Comparison of ENCODE assay signal across 11 mouse cellular contexts in the genomic region with DNA sequence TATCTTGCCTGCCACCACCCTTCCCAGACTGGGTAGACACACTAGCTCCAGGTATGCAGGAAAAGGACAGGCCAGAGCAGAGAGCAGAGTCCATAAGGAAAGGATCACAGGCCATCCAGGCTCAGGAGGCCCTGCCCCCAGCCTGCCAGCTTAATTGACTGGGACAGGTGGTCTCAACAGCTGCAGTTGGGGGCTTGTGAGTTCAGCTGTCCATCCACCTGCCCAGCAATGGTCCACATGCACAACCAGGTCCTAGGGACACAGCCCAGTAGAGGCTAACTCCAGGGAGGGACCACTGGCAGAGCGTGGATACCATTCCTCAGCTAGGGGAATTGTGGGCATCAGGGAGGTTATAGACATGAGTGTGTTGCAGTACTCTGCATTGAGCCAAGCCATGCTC. TPM values are rescaled to one million over a fixed set of nuclear protein-coding genes. Genes with fewer than 3 reads are reported as not detected.
DNase-seq lines count a peak whose midpoint lies in the region; ATAC-seq and TF ChIP-seq lines count a peak whose summit lies in the region.
"Had no signal": no experiment of that assay in that cellular context is flagged by ENCODE, and none has a peak within 500 bp of the region (broad histone marks: within the 10 kb centered on the region; RNA-seq: fewer than 3 reads in every experiment).

No protein-coding gene starts in this region.

- H3K27me3 ChIP-seq in heart, postnatal 0 days (ENCODE audit: control insufficient read depth, insufficient read depth, low read length), result no peaks in the 10 kb centered on the region
- H3K27me3 ChIP-seq in midbrain, embryonic 12.5 days, result no peaks in the 10 kb centered on the region
- H3K27me3 ChIP-seq in midbrain, postnatal 0 days (ENCODE audit: insufficient read depth, low read length), result no peaks in the 10 kb centered on the region
- H3K27me3 ChIP-seq in hindbrain, embryonic 12.5 days, result no peaks in the 10 kb centered on the region
- no peaks in the 10 kb centered on the region for H3K27me3 ChIP-seq in stomach, embryonic 16.5 days (ENCODE audit: control insufficient read depth, insufficient read depth, low read length)

- no peak overlapping the region for H3K4me2 ChIP-seq in heart, postnatal 0 days (ENCODE audit: low read depth, low read length)
- no peak overlapping the region for H3K4me2 ChIP-seq in midbrain, embryonic 12.5 days (replicated peaks)
- H3K4me2 ChIP-seq in midbrain, postnatal 0 days (ENCODE audit: low read depth, low read length, poor library complexity, severe bottlenecking), result no peak overlapping the region
- no peak overlapping the region for H3K4me2 ChIP-seq in hindbrain, embryonic 12.5 days (replicated peaks)
- H3K4me2 ChIP-seq in stomach, embryonic 16.5 days (ENCODE audit: low read depth, low read length), result no peak overlapping the region

- no peak overlapping the region for H3K4me3 ChIP-seq in heart, postnatal 0 days (ENCODE audit: low read depth, low read length)
- no peak overlapping the region for H3K4me3 ChIP-seq in midbrain, embryonic 12.5 days
- H3K4me3 ChIP-seq in midbrain, postnatal 0 days (ENCODE audit: low read depth, low read length), result no peak overlapping the region
- no peak overlapping the region for H3K4me3 ChIP-seq in hindbrain, embryonic 12.5 days
- no peak overlapping the region for H3K4me3 ChIP-seq in stomach, embryonic 16.5 days (replicated peaks; ENCODE audit: low read length)

- H3K9me3 ChIP-seq in heart, postnatal 0 days (replicated peaks; ENCODE audit: control insufficient read depth, low read length), result no peaks in the 10 kb centered on the region
- H3K9me3 ChIP-seq in midbrain, embryonic 12.5 days, result no peaks in the 10 kb centered on the region
- no peaks in the 10 kb centered on the region for H3K9me3 ChIP-seq in midbrain, postnatal 0 days (ENCODE audit: low read length)
- H3K9me3 ChIP-seq in hindbrain, embryonic 12.5 days (replicated peaks), result no peaks in the 10 kb centered on the region
- no peaks in the 10 kb centered on the region for H3K9me3 ChIP-seq in stomach, embryonic 16.5 days (replicated peaks; ENCODE audit: control insufficient read depth, low read length)

- H3K4me1 ChIP-seq in heart, postnatal 0 days (ENCODE audit: control insufficient read depth, insufficient read depth), result peaks cover 46% of the 10 kb centered on the region
- H3K4me1 ChIP-seq in midbrain, embryonic 12.5 days, result peaks cover 22% of the 10 kb centered on the region
- H3K4me1 ChIP-seq in midbrain, postnatal 0 days (ENCODE audit: insufficient read depth, low read length), result 0 out of 2 replicates have a peak, but pooled peaks cover 6% of the 10 kb centered on the region
- H3K4me1 ChIP-seq in hindbrain, embryonic 12.5 days, result peaks cover 40% of the 10 kb centered on the region
- H3K4me1 ChIP-seq in stomach, embryonic 16.5 days (ENCODE audit: control insufficient read depth, insufficient read depth, low read length), result peaks cover 27% of the 10 kb centered on the region

- ATAC-seq in heart, postnatal 0 days (ENCODE audit: insufficient read depth, low read depth), result no peak
- ATAC-seq in midbrain, embryonic 12.5 days (ENCODE audit: low FRiP score, low read depth), result no peak
- ATAC-seq in midbrain, postnatal 0 days (ENCODE audit: low FRiP score), result no peak
- ATAC-seq in hindbrain, embryonic 12.5 days (ENCODE audit: low FRiP score), result peak; percentile 5; the same call in 1 of the 2 replicates
- no peak for ATAC-seq in stomach, embryonic 16.5 days (ENCODE audit: insufficient read depth, low FRiP score)

- H3K36me3 ChIP-seq in heart, postnatal 0 days (replicated peaks; ENCODE audit: control insufficient read depth, insufficient read depth, low read length), result peaks cover 32% of the 10 kb centered on the region
- H3K36me3 ChIP-seq in midbrain, embryonic 12.5 days, result peaks cover 88% of the 10 kb centered on the region
- H3K36me3 ChIP-seq in midbrain, postnatal 0 days (ENCODE audit: insufficient read depth, low read length), result peaks cover 70% of the 10 kb centered on the region
- H3K36me3 ChIP-seq in hindbrain, embryonic 12.5 days, result peaks cover 75% of the 10 kb centered on the region
- H3K36me3 ChIP-seq in stomach, embryonic 16.5 days (ENCODE audit: control insufficient read depth, insufficient read depth, low read length), result peaks cover 14% of the 10 kb centered on the region

- TF ChIP-seq CTCF in heart, postnatal 0 days (IDR thresholded peaks at IDR 0.05; ENCODE audit: low read depth), result no peak; the same call in 1 of the 2 replicates
- no peak for TF ChIP-seq CTCF in midbrain, postnatal 0 days (IDR thresholded peaks at IDR 0.05)

- peak overlapping the region; percentile 89 for H3K27ac ChIP-seq in heart, postnatal 0 days (ENCODE audit: low read depth)
- H3K27ac ChIP-seq in midbrain, embryonic 12.5 days (replicated peaks), result peak overlapping the region; percentile 7; the same call in 1 of the 2 replicates
- no peak overlapping the region for H3K27ac ChIP-seq in midbrain, postnatal 0 days (ENCODE audit: low read depth, low read length)
- H3K27ac ChIP-seq in hindbrain, embryonic 12.5 days, result no peak overlapping the region
- H3K27ac ChIP-seq in stomach, embryonic 16.5 days (ENCODE audit: low read length), result peak overlapping the region; percentile 88

- TF ChIP-seq EP300 in heart, postnatal 0 days (IDR thresholded peaks at IDR 0.05; ENCODE audit: low read depth), result no peak

- H3K9ac ChIP-seq in heart, postnatal 0 days (replicated peaks; ENCODE audit: low read depth, low read length), result peak overlapping the region; percentile 41
- 0 out of 2 replicates have a peak overlapping the region, but pooled peaks have one; percentile 25 for H3K9ac ChIP-seq in midbrain, embryonic 12.5 days (replicated peaks)
- no peak overlapping the region for H3K9ac ChIP-seq in midbrain, postnatal 0 days (replicated peaks; ENCODE audit: low read length, poor library complexity, severe bottlenecking)
- no peak overlapping the region for H3K9ac ChIP-seq in hindbrain, embryonic 12.5 days
- H3K9ac ChIP-seq in stomach, embryonic 16.5 days (ENCODE audit: low read length), result peak overlapping the region; percentile 62; the same call in 1 of the 2 replicates

- no peak for DNase-seq in heart, postnatal 0 days (ENCODE audit: low spot score)
- no peak for DNase-seq in heart, adult 18-20 months
- no peak for DNase-seq in midbrain, postnatal 0 days (ENCODE audit: low spot score)
- DNase-seq in right cerebral cortex, postnatal 4 days, result no peak
- DNase-seq: embryo, embryonic 11 days; gastrocnemius, postnatal 36 days; lung, postnatal 36 days; spleen, adult 18-20 months had no signal

- WGBS in heart, postnatal 0 days, result 97% methylated on average over 1 of the region's 1 CpGs
- 90% methylated on average over 1 of the region's 1 CpGs for WGBS in midbrain, embryonic 12.5 days
- 96% methylated on average over 1 of the region's 1 CpGs for WGBS in midbrain, postnatal 0 days
- WGBS in hindbrain, embryonic 12.5 days, result 89% methylated on average over 1 of the region's 1 CpGs
- WGBS in stomach, embryonic 16.5 days, result 95% methylated on average over 1 of the region's 1 CpGs

RNA-seq across cellular contexts. Expression of a gene that starts 16.6 kb away (rescaled TPM):
- total RNA-seq in heart, postnatal 0 days (2014; rRNA removed; ENCODE audit: low replicate concordance), result 30.4 and 133 TPM in 2 replicates
- polyA plus RNA-seq in heart, postnatal 0 days (2015; fragmentation: Nextera tagmentation; extraction: Ambion mirVana), result 7.8 and 8.1 TPM in 2 replicates
- 10 to 100 TPM; 21.3 to 22.7 TPM for total RNA-seq in heart, adult 18-20 months (2021)
- polyA plus RNA-seq in midbrain, embryonic 12.5 days (2016; fragmentation: Nextera tagmentation; extraction: Ambion mirVana), result 56.5 and 67.4 TPM in 2 replicates
- 220 and 234 TPM in 2 replicates for total RNA-seq in midbrain, postnatal 0 days (2014; rRNA removed)
- polyA plus RNA-seq in midbrain, postnatal 0 days (2015; fragmentation: Nextera tagmentation; extraction: Ambion mirVana), result 46.5 and 50.1 TPM in 2 replicates
- polyA plus RNA-seq in hindbrain, embryonic 12.5 days (2016; fragmentation: Nextera tagmentation; extraction: Ambion mirVana), result 62.8 and 65.2 TPM in 2 replicates
- polyA plus RNA-seq in stomach, embryonic 16.5 days (2015; fragmentation: Nextera tagmentation; extraction: Ambion mirVana), result 9.3 and 10.0 TPM in 2 replicates

Comparison
In these comparisons a context has a peak if more than half of its experiments do, and no peak if none do; other contexts are left out.
1. H3K27ac ChIP-seq: peak in heart, postnatal 0 days (single experiment), midbrain, embryonic 12.5 days (single experiment) and stomach, embryonic 16.5 days (single experiment); none in midbrain, postnatal 0 days (single experiment) and hindbrain, embryonic 12.5 days (single experiment).
2. H3K9ac ChIP-seq: peak in heart, postnatal 0 days (single experiment), midbrain, embryonic 12.5 days (single experiment) and stomach, embryonic 16.5 days (single experiment); none in midbrain, postnatal 0 days (single experiment) and hindbrain, embryonic 12.5 days (single experiment).